Mouse (Mus musculus) cerebellum, postnatal 10 days (tissue): ENCODE results near the gene Stxbp1.

Experiments
- DNase-seq, 2 experiments: peaks; one replicate each; pipeline ENCODE4 v3.0.0; 2021; ENCODE audit warnings: mixed read lengths in 2 of 2

The Stxbp1 gene

GRCm38 (mm10) chr2:32846805-32847467 is at the start of gene Stxbp1:
Gene Stxbp1, minus strand, starts transcription at chr2:32847245.
- peak; percentile 98 for DNase-seq

- peak; percentile 49 to 50 for DNase-seq
Measured at GRCm38 (mm10) chr2:32896507-32897147, 49.6 kb upstream of the Stxbp1 start.

GRCm38 (mm10) chr2:32895606-32896106 is 48.6 kb upstream of the Stxbp1 start:
- DNase-seq, result peak; percentile 70 to 80

- no peak for DNase-seq
Measured at GRCm38 (mm10) chr2:32894097-32894496, 47.1 kb upstream of the Stxbp1 start.

GRCm38 (mm10) chr2:32892490-32892889 is 45.4 kb upstream of the Stxbp1 start:
- DNase-seq, result no peak

- no peak for DNase-seq
Measured at GRCm38 (mm10) chr2:32891278-32891677, 44.2 kb upstream of the Stxbp1 start.

GRCm38 (mm10) chr2:32890280-32890679 is 43.2 kb upstream of the Stxbp1 start:
- DNase-seq, result no peak

- DNase-seq, result no peak
Measured at GRCm38 (mm10) chr2:32888551-32888950, 41.5 kb upstream of the Stxbp1 start.

GRCm38 (mm10) chr2:32888029-32888428 is 41.0 kb upstream of the Stxbp1 start:
- no peak for DNase-seq

GRCm38 (mm10) chr2:32884745-32885144 is 37.7 kb upstream of the Stxbp1 start:
- DNase-seq, result no peak

- DNase-seq, result no peak
Measured at GRCm38 (mm10) chr2:32882283-32883043, 35.4 kb upstream of the Stxbp1 start.

- DNase-seq, result peak; percentile 79 to 81
Measured at GRCm38 (mm10) chr2:32881723-32882122, 34.7 kb upstream of the Stxbp1 start.

- DNase-seq, result peak in 1 of 2 experiments; percentile 43
Measured at GRCm38 (mm10) chr2:32881054-32881453, 34.0 kb upstream of the Stxbp1 start.

- DNase-seq, result no peak
Measured at GRCm38 (mm10) chr2:32879593-32879992, 32.5 kb upstream of the Stxbp1 start.

- DNase-seq, result no peak
Measured at GRCm38 (mm10) chr2:32878396-32878795, 31.4 kb upstream of the Stxbp1 start.

- DNase-seq, result no peak
Measured at GRCm38 (mm10) chr2:32877761-32878393, 30.8 kb upstream of the Stxbp1 start.

GRCm38 (mm10) chr2:32877303-32877702 is 30.3 kb upstream of the Stxbp1 start:
- peak in 1 of 2 experiments; percentile 28 for DNase-seq

- DNase-seq, result peak; percentile 45 to 52
Measured at GRCm38 (mm10) chr2:32876490-32877302, 29.7 kb upstream of the Stxbp1 start.

- DNase-seq, result peak; percentile 95 to 97
Measured at GRCm38 (mm10) chr2:32875675-32876489, 28.8 kb upstream of the Stxbp1 start, which contains the start of gene Fam129b. Gene Fam129b, plus strand, starts transcription at chr2:32876114.

GRCm38 (mm10) chr2:32874951-32875674 is 28.1 kb upstream of the Stxbp1 start:
- DNase-seq, result peak in 1 of 2 experiments; percentile 30
